Mouse (Mus musculus) left cerebral cortex, postnatal 25 days (tissue): ENCODE measurements around the gene Ggt6. TPM values are rescaled to one million over a fixed set of nuclear protein-coding genes. Genes with fewer than 3 reads are reported as not detected.

Experiments
- microRNA-seq, 2 experiments: library from miRNA; unstranded; fragments of <30 nt; microRNA quantifications; one replicate each; pipeline ENCODE4 v1.2.0; 2022
- total RNA-seq, 2 experiments: library from RNA; stranded (reverse); gene quantifications; 2 replicates each; pipeline ENCODE4 v1.2.3; 2021

Ggt6 gene
- total RNA-seq, 2 experiments from 2014 or later: not detected

Small RNA genes lying within 50 kb of the gene (microRNA-seq; reads per million reads assigned to microRNA genes)
- gene Mir6338: 0 reads per million in 2 experiments

Other genes with a start within 250 kb of the Ggt6 start
- gene Gm43951, start 228.7 kb upstream of the Ggt6 start, total RNA-seq: 10 to 100 TPM; 11.9 to 13.5 TPM
- gene 4933427D14Rik, start 228.1 kb upstream of the Ggt6 start, total RNA-seq: 10 to 100 TPM; 29.7 to 30.1 TPM
- gene Txndc17, start 228.0 kb upstream of the Ggt6 start, total RNA-seq: 10 to 100 TPM; 30.6 to 32.3 TPM
- gene Med31, start 219.9 kb upstream of the Ggt6 start, total RNA-seq: 10 to 100 TPM; 12.1 to 15.9 TPM
- gene Slc13a5, start 168.3 kb upstream of the Ggt6 start, total RNA-seq: 10 to 100 TPM; 18.0 to 19.6 TPM
- gene Xaf1, start 133.9 kb upstream of the Ggt6 start, total RNA-seq: 1 to 10 TPM; 3.9 TPM
- gene Fbxo39, start 121.1 kb upstream of the Ggt6 start, total RNA-seq: not detected
- gene Tekt1, start 73.1 kb upstream of the Ggt6 start, total RNA-seq: 1 to 10 TPM; 2.1 to 2.6 TPM
- 1 to 10 TPM in 1 of 2 experiments, under 1 TPM in 1; 0.96 to 1.4 TPM for gene Smtnl2, start 23.8 kb upstream of the Ggt6 start, total RNA-seq
- 10 to 100 TPM; 49.4 to 54.6 TPM for gene Mybbp1a, start 5.8 kb downstream of the Ggt6 start, total RNA-seq
- gene Spns2, start 54.4 kb downstream of the Ggt6 start, total RNA-seq: 10 to 100 TPM; 58.0 to 58.3 TPM
- gene Spns3, start 115.0 kb downstream of the Ggt6 start, total RNA-seq: under 1 TPM; 0.25 to 0.34 TPM
- 10 to 100 TPM; 54.5 to 55.3 TPM for gene Ube2g1, start 171.8 kb downstream of the Ggt6 start, total RNA-seq